8 mouse cellular contexts compared by ENCODE assay signal in genomic region chr2:167688498-167689451, GRCm38 (mm10). TPM values are rescaled to one million over a fixed set of nuclear protein-coding genes. Genes with fewer than 3 reads are reported as not detected.
A peak's percentile ranks its signal among the peaks of the same experiment; 100 is the strongest.
DNase-seq lines count a peak whose midpoint lies in the region; ATAC-seq and TF ChIP-seq lines count a peak whose summit lies in the region.

Cebpb (plus strand) TSS chr2:167688915.

- peak; percentile 89 for DNase-seq in CD4-positive, CD25-positive, alpha-beta regulatory T cell, adult 2 months (ENCODE audit: low read depth, low spot score)
- DNase-seq in forebrain, embryonic 10.5 days (ENCODE audit: extremely low spot score, low spot score): peak; percentile 64
- DNase-seq in kidney, postnatal 14 days: peak; percentile 93
- peak in 2 of 3 experiments; percentile 49 to 53 for DNase-seq in liver, embryonic 14.5 days (ENCODE audit: low read depth in 3 of 3, low spot score in 3 of 3)
- DNase-seq in natural killer cell, adult 2 months (ENCODE audit: low spot score in 2 of 2): peak; percentile 72 to 81

- peak within 1 kb of the TSS; percentile 98 for H3K4me2 ChIP-seq in heart, embryonic 15.5 days
- peak within 1 kb of the TSS; percentile 68 for H3K4me2 ChIP-seq in liver, embryonic 14.5 days (ENCODE audit: low read depth)
- H3K4me2 ChIP-seq in stomach, embryonic 14.5 days (replicated peaks; ENCODE audit: low read depth, low read length): peak within 1 kb of the TSS; percentile 97

- H3K9me3 ChIP-seq in forebrain, embryonic 10.5 days: no peaks in the 10 kb centered on the region
- H3K9me3 ChIP-seq in heart, embryonic 15.5 days (replicated peaks): no peaks in the 10 kb centered on the region
- no peaks in the 10 kb centered on the region for H3K9me3 ChIP-seq in liver, embryonic 14.5 days (ENCODE audit: control insufficient read depth, low read length)
- no peaks in the 10 kb centered on the region for H3K9me3 ChIP-seq in stomach, embryonic 14.5 days (ENCODE audit: control insufficient read depth, low read depth, low read length)

- H3K4me1 ChIP-seq in brown adipose tissue, adult 24 weeks (ENCODE audit: control insufficient read depth, insufficient read depth, insufficient read length, low read length): peaks cover 8% of the 10 kb centered on the region; the same call in 1 of the 2 replicates
- H3K4me1 ChIP-seq in forebrain, embryonic 10.5 days: peaks cover 26% of the 10 kb centered on the region
- H3K4me1 ChIP-seq in heart, embryonic 15.5 days (replicated peaks): peaks cover 35% of the 10 kb centered on the region
- 0 out of 4 replicates have a peak, but pooled peaks cover 0 to 2% of the 10 kb centered on the region in 2 experiments for H3K4me1 ChIP-seq in liver, embryonic 14.5 days (replicated peaks; ENCODE audit: control insufficient read depth in 2 of 2, insufficient read depth in 2 of 2, low read length in 1 of 2)
- H3K4me1 ChIP-seq in stomach, embryonic 14.5 days (ENCODE audit: control insufficient read depth, insufficient read depth, low read length): peaks cover 15% of the 10 kb centered on the region

- H3K36me3 ChIP-seq in forebrain, embryonic 10.5 days (replicated peaks): no peaks in the 10 kb centered on the region
- no peaks in the 10 kb centered on the region for H3K36me3 ChIP-seq in heart, embryonic 15.5 days
- H3K36me3 ChIP-seq in liver, embryonic 14.5 days (replicated peaks; ENCODE audit: control insufficient read depth, insufficient read depth, low read depth): no peaks in the 10 kb centered on the region
- no peaks in the 10 kb centered on the region; the same call in 1 of the 2 replicates for H3K36me3 ChIP-seq in stomach, embryonic 14.5 days (ENCODE audit: control insufficient read depth, insufficient read depth, low read length)

- H3K27ac ChIP-seq in brown adipose tissue, adult 24 weeks (replicated peaks; ENCODE audit: low read depth, low read length): peak within 1 kb of the TSS; percentile 95
- H3K27ac ChIP-seq in forebrain, embryonic 10.5 days: peak within 1 kb of the TSS; percentile 83
- peak within 1 kb of the TSS; percentile 80 for H3K27ac ChIP-seq in heart, embryonic 15.5 days
- peak within 1 kb of the TSS; percentile 21 for H3K27ac ChIP-seq in liver, embryonic 14.5 days
- peak within 1 kb of the TSS; percentile 52 for H3K27ac ChIP-seq in stomach, embryonic 14.5 days (ENCODE audit: low read length)

- no peak for TF ChIP-seq EP300 in liver, embryonic 14.5 days (IDR thresholded peaks at IDR 0.05; ENCODE audit: low read depth)

- H3K4me3 ChIP-seq in brown adipose tissue, adult 24 weeks (ENCODE audit: insufficient read depth, low read depth, low read length): peak within 1 kb of the TSS; percentile 95
- peak within 1 kb of the TSS; percentile 74 for H3K4me3 ChIP-seq in forebrain, embryonic 10.5 days
- H3K4me3 ChIP-seq in heart, embryonic 15.5 days: peak within 1 kb of the TSS; percentile 75
- peak within 1 kb of the TSS; percentile 57 to 61 for H3K4me3 ChIP-seq in liver, embryonic 14.5 days (ENCODE audit: insufficient read depth in 1 of 2, low read depth in 2 of 2, low read length in 2 of 2)
- peak within 1 kb of the TSS; percentile 59 for H3K4me3 ChIP-seq in stomach, embryonic 14.5 days (ENCODE audit: low read depth, low read length)

- WGBS in forebrain, embryonic 10.5 days: under 1% methylated on average over 134 of the region's 147 CpGs
- under 1% methylated on average over 110 of the region's 147 CpGs for WGBS in heart, embryonic 15.5 days
- 1% methylated on average over 85 of the region's 147 CpGs for WGBS in liver, embryonic 14.5 days (ENCODE audit: insufficient replicate concordance)
- WGBS in stomach, embryonic 14.5 days: under 1% methylated on average over 120 of the region's 147 CpGs

- H3K9ac ChIP-seq in heart, embryonic 15.5 days: peak within 1 kb of the TSS; percentile 84
- H3K9ac ChIP-seq in liver, embryonic 14.5 days (replicated peaks): peak within 1 kb of the TSS; percentile 65
- peak within 1 kb of the TSS; percentile 71 for H3K9ac ChIP-seq in stomach, embryonic 14.5 days (replicated peaks; ENCODE audit: low read depth, low read length)

- peaks cover 80% of the 10 kb centered on the region for H3K27me3 ChIP-seq in forebrain, embryonic 10.5 days (ENCODE audit: poor library complexity, severe bottlenecking)
- H3K27me3 ChIP-seq in heart, embryonic 15.5 days: peaks cover 16% of the 10 kb centered on the region
- peaks cover 19% of the 10 kb centered on the region for H3K27me3 ChIP-seq in liver, embryonic 14.5 days (ENCODE audit: control insufficient read depth, insufficient read depth, low read length)
- H3K27me3 ChIP-seq in stomach, embryonic 14.5 days (ENCODE audit: control insufficient read depth, insufficient read depth, low read length): no peaks in the 10 kb centered on the region; the same call in 1 of the 2 replicates

- TF ChIP-seq CTCF in liver, embryonic 14.5 days (IDR thresholded peaks at IDR 0.05; ENCODE audit: low read depth): peak; percentile 56

- ATAC-seq in heart, embryonic 15.5 days (replicated peaks; ENCODE audit: insufficient number of reproducible peaks, insufficient read depth, low FRiP score, low read depth): peak; percentile 71
- ATAC-seq in liver, embryonic 14.5 days (ENCODE audit: insufficient read depth): peak; percentile 73
- peak; percentile 76 for ATAC-seq in stomach, embryonic 14.5 days (ENCODE audit: insufficient number of reproducible peaks, insufficient read depth, low FRiP score, low read depth)

RNA-seq across cellular contexts. Expression of gene Cebpb, which starts in this region (rescaled TPM):
- polyA plus RNA-seq in brown adipose tissue, adult 24 weeks (2012; ENCODE audit: insufficient read depth, insufficient read length, missing spikeins): 226 and 227 TPM in 2 replicates
- polyA plus RNA-seq in forebrain, embryonic 10.5 days (2016; fragmentation: Nextera tagmentation; extraction: Ambion mirVana): 0.33 and 0.44 TPM in 2 replicates
- polyA plus RNA-seq in heart, embryonic 15.5 days (2015; fragmentation: Nextera tagmentation; extraction: Ambion mirVana): 10.2 and 14.3 TPM in 2 replicates
- polyA plus RNA-seq in liver, embryonic 14.5 days (2012; rRNA removed): 5.4 and 17.2 TPM in 2 replicates
- polyA plus RNA-seq in liver, embryonic 14.5 days (2014; fragmentation: Nextera tagmentation; extraction: Ambion mirVana): 12.8 and 13.2 TPM in 2 replicates
- polyA plus RNA-seq in stomach, embryonic 14.5 days (2014; fragmentation: Nextera tagmentation; extraction: Ambion mirVana): 1.3 and 2.0 TPM in 2 replicates

Comparison
In these comparisons a context has a peak if more than half of its experiments do, and no peak if none do; other contexts are left out.
1. Peak in every context shown above with its lines: DNase-seq, ATAC-seq, H3K4me3 ChIP-seq and H3K27ac ChIP-seq.
2. RNA of gene Cebpb (polyA plus RNA-seq): 226 to 227 TPM in brown adipose tissue, adult 24 weeks; 5.4 to 17.2 TPM in liver, embryonic 14.5 days, 10.2 to 14.3 TPM in heart, embryonic 15.5 days, 1.3 to 2.0 TPM in stomach, embryonic 14.5 days and 0.33 to 0.44 TPM in forebrain, embryonic 10.5 days; every median in the first group is over 10 times any median in the second.
3. Peak in DNase-seq, H3K4me3 ChIP-seq and H3K27ac ChIP-seq in forebrain, embryonic 10.5 days; RNA of the gene not detected or under 1 TPM.
4. H3K27ac ChIP-seq: peak in every context shown above with its lines; median percentile 95 in brown adipose tissue, adult 24 weeks; 83 in forebrain, embryonic 10.5 days; 80 in heart, embryonic 15.5 days; 52 in stomach, embryonic 14.5 days; 21 in liver, embryonic 14.5 days.